Mouse (Mus musculus) forebrain, embryonic 10.5 days (tissue): Measurements from ENCODE around the gene Apod. TPM values are rescaled to one million over a fixed set of nuclear protein-coding genes. Genes with fewer than 3 reads are reported as not detected.

Experiments used
- DNase-seq: peaks from one replicate; pipeline ENCODE4 v3.0.0-alpha.2; 2017; ENCODE audit warnings: low spot score; ENCODE audit errors: extremely low spot score
- H3K27ac ChIP-seq: fragments of 300-500 bp; sonication (generic); 2 replicates; pipeline ENCODE4 v1.5.1; 2016; ENCODE audit warnings: mild to moderate bottlenecking
- H3K27me3 ChIP-seq: fragments of 300-500 bp; sonication (generic); 2 replicates; pipeline ENCODE4 v1.6.1; 2016; ENCODE audit warnings: mild to moderate bottlenecking; ENCODE audit not compliant: poor library complexity, severe bottlenecking
- H3K36me3 ChIP-seq: fragments of 300-500 bp; sonication (generic); replicated peaks from 2 replicates; pipeline ENCODE4 v1.6.1; 2016; ENCODE audit warnings: mild to moderate bottlenecking, moderate library complexity
- H3K4me1 ChIP-seq: fragments of 300-500 bp; sonication (generic); 2 replicates; pipeline ENCODE4 v1.6.1; 2016
- H3K4me3 ChIP-seq: fragments of 300-500 bp; sonication (generic); 2 replicates; pipeline ENCODE4 v1.5.1; 2016; ENCODE audit warnings: mild to moderate bottlenecking, moderate library complexity
- H3K9me3 ChIP-seq: fragments of 300-500 bp; sonication (generic); 2 replicates; pipeline ENCODE4 v1.6.1; 2016; ENCODE audit warnings: mild to moderate bottlenecking, moderate library complexity
- WGBS: fragments of 180-500 bp; shearing (Covaris S2); methylation state at CpG from one replicate; pipeline ENCODE4 v1.1.7; 2016; 5-methylcytosine and 5-hydroxymethylcytosine counted together
- polyA plus RNA-seq: library from polyadenylated mRNA; unstranded; fragments of >200 nt; fragmentation: Nextera tagmentation; extraction: Ambion mirVana; gene quantifications from 2 replicates; pipeline ENCODE4 v1.2.1, GENCODE M21; 2016

Gene Apod
- polyA plus RNA-seq: 16.8 and 24.4 TPM in 2 replicates

- WGBS: 60% methylated on average over 9 of the region's 9 CpGs
- H3K36me3 ChIP-seq: no peaks in the 10 kb centered on the region
- peak within 1 kb of the TSS; percentile 51 for H3K27ac ChIP-seq
- H3K4me3 ChIP-seq: no peak within 1 kb of the TSS
- no peaks in the 10 kb centered on the region for H3K27me3 ChIP-seq
- H3K4me1 ChIP-seq: peaks cover 32% of the 10 kb centered on the region
- H3K9me3 ChIP-seq: no peaks in the 10 kb centered on the region
- no peak for DNase-seq
Observed at GRCm38 (mm10) chr16:31314497-31315233, at the start of gene Apod. TSS of gene Apod (minus strand) at chr16:31314808.

- WGBS: 87% methylated on average over 11 of the region's 11 CpGs
Observed at GRCm38 (mm10) chr16:31363685-31364436, 49.3 kb upstream of the Apod start.

GRCm38 (mm10) chr16:31359542-31359941 is 44.9 kb upstream of the Apod start:
- peaks cover 18% of the 10 kb centered on the region for H3K27me3 ChIP-seq
- DNase-seq: no peak
- H3K4me3 ChIP-seq: no peak overlapping the region
- H3K9me3 ChIP-seq: no peaks in the 10 kb centered on the region
- WGBS: 73% methylated on average over 5 of the region's 5 CpGs
- no peak overlapping the region for H3K27ac ChIP-seq
- no peaks in the 10 kb centered on the region for H3K36me3 ChIP-seq
- H3K4me1 ChIP-seq: peaks cover 21% of the 10 kb centered on the region

More at GRCm38 (mm10) chr16:31363685-31364436, 49.3 kb upstream of the Apod start:
- Histone ChIP-seq H3K27ac (no peak overlapping the region), H3K4me3 (no peak overlapping the region), H3K4me1 (peaks cover 18% of the 10 kb centered on the region), H3K27me3 (peaks cover 11% of the 10 kb centered on the region), H3K36me3 (no peaks in the 10 kb centered on the region), H3K9me3 (no peaks in the 10 kb centered on the region)
- no peak for DNase-seq

DNA sequence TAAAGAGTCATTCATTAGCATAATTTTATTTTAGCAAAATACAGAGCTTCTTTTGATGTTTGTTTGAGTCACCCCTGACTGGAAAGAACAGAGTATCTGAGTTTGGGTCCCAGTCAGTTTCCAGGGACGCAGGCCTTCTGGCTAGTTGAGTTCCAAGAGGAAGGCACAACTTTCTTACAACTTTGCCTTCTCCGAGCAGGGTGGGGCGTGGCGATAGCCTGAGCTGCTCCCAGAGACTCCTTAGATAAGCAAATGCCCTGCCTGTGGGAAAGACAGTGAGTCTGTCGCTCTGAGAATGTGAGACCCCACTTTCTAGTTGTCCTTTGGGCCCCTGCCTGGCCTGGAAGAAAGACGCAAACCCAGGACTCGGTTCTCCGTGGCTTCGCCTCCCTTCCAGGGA is 44.4 kb upstream of the Apod start:
- H3K36me3 ChIP-seq: no peaks in the 10 kb centered on the region
- H3K4me3 ChIP-seq: no peak overlapping the region
- no peak for DNase-seq
- no peak overlapping the region for H3K27ac ChIP-seq
- peaks cover 18% of the 10 kb centered on the region for H3K27me3 ChIP-seq
- no peaks in the 10 kb centered on the region for H3K9me3 ChIP-seq
- peaks cover 26% of the 10 kb centered on the region for H3K4me1 ChIP-seq
- WGBS: 35% methylated on average over 9 of the region's 9 CpGs

DNA sequence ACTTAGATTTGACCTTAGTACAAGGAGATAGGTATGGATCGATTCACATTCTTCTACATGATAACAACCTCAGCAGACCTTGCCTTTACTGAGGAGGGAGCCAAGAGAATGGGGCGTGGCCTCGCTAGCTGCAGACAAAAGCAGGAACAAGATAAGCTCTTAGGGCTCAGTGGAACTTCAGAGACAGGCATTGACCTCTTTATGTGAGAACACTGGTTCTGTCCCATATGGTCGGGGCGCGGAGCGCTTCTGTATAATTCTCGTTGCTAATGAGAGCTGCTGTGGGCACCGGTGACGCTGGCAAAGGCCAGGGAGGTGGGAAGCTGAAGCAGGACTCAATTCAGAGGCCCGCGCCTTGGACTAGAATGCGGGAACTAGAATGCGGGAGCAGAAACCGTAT is 44.0 kb upstream of the Apod start:
- no peak for DNase-seq
- no peaks in the 10 kb centered on the region for H3K36me3 ChIP-seq
- H3K9me3 ChIP-seq: no peaks in the 10 kb centered on the region
- H3K4me3 ChIP-seq: no peak overlapping the region
- H3K27ac ChIP-seq: no peak overlapping the region
- H3K27me3 ChIP-seq: peaks cover 18% of the 10 kb centered on the region
- peaks cover 26% of the 10 kb centered on the region for H3K4me1 ChIP-seq
- 43% methylated on average over 15 of the region's 15 CpGs for WGBS

DNA sequence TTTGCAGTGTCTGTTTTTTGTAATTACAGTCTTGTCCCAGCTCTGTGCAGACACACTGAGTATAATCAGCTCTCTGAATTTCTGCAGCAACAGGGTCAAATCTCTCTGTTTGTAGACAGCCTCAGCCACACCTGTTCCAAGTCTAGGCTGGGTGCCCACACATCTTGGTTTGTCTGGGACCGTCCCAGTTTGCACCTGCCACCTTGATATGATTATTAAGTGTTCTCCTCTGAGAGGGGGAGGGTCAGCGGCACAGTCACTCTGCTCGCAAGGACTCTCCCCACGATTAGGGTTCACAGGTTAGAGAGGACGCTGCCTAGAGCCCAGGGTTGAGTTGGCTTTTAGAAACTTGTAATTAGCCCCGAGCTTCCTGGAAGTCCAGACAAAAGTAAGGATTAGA is 41.3 kb upstream of the Apod start:
- Histone ChIP-seq H3K4me1 (peaks cover 26% of the 10 kb centered on the region), H3K27me3 (peaks cover 18% of the 10 kb centered on the region), H3K9me3 (no peaks in the 10 kb centered on the region), H3K4me3 (no peak overlapping the region), H3K27ac (no peak overlapping the region), H3K36me3 (no peaks in the 10 kb centered on the region)
- no peak for DNase-seq
- 65% methylated on average over 6 of the region's 6 CpGs for WGBS

DNA sequence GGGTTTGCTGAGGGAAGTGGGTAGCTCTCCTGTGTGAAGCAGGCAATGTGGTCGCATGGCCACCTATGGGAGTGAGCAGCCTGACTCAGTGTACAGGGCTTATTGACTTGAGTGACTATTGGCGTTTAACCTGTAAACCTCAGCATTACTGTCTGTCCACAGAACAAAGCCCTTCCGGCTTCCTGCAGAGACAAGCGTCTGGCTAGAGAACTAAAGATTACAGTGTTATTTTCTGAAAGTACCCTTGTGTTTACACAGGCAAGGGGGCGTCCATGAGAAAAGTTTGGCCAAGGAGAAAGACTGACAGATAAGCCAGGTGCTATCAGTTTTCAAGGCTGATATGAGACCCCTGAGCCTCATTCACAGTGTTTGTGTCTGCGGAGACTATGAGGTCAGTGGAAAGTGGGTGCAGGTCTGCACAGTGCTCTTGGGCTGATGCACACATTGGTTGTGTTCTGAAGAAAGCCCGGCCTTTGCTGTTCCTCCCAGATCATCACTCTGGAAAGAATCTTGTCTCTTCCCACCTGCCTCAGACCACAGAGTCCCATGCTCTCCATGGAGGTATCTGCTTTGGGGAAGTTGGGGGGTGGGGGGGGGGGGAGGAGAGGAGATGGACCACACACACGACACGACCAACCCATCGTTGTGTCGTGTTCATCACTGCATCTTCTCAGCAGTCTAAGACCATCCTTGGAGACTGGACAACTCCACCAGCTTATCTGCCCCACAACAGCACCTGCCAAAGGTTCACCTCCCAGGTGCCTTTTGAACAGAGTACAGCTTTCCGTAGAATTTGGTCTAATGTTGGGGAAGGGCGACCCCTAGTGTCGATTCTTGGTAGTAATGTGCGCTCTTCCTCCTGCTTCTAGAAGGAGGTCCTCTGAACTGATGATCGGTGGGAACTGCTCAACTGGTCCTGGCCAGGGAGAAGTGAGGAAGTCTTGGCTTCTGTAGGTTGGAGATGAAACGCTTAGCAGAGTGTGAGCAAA is 40.0 kb upstream of the Apod start:
- no peak overlapping the region for H3K27ac ChIP-seq
- H3K4me1 ChIP-seq: peaks cover 19% of the 10 kb centered on the region
- no peak overlapping the region for H3K4me3 ChIP-seq
- H3K27me3 ChIP-seq: peaks cover 15% of the 10 kb centered on the region
- 38% methylated on average over 17 of the region's 17 CpGs for WGBS
- no peaks in the 10 kb centered on the region for H3K36me3 ChIP-seq
- no peaks in the 10 kb centered on the region for H3K9me3 ChIP-seq
- peak; percentile 69 for DNase-seq

DNA sequence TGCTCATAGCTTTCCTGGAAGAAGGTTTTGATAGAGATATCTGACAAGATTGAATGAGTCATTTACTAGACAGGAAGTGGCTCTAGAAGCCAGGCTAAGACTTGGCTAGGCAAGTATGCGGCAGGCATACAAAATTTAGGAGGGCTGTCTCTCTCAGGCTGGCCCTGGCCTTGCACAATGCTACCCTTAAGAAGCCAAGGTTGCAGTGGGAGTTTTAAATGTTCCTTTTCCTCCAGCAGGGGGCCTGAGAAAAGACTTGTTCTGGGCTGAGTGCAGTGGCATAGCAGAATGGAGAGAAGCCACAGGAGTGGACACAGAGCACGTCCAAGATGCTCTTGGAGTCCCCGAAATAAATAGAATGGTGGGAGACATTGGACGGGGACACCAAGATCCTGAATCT is 38.4 kb upstream of the Apod start:
- no peak for DNase-seq
- Histone ChIP-seq H3K27me3 (peaks cover 9% of the 10 kb centered on the region; the same call in 1 of the 2 replicates), H3K4me3 (no peak overlapping the region), H3K36me3 (no peaks in the 10 kb centered on the region), H3K27ac (no peak overlapping the region), H3K4me1 (0 out of 2 replicates have a peak, but pooled peaks cover 8% of the 10 kb centered on the region), H3K9me3 (no peaks in the 10 kb centered on the region)
- 78% methylated on average over 4 of the region's 4 CpGs for WGBS

GRCm38 (mm10) chr16:31347581-31347980 is 33.0 kb upstream of the Apod start:
- no peaks in the 10 kb centered on the region for H3K36me3 ChIP-seq
- 13% methylated on average over 14 of the region's 14 CpGs for WGBS
- peaks cover 5% of the 10 kb centered on the region; the same call in 1 of the 2 replicates for H3K27me3 ChIP-seq
- H3K4me1 ChIP-seq: peaks cover 10% of the 10 kb centered on the region
- peak; percentile 26 for DNase-seq
- H3K4me3 ChIP-seq: peak overlapping the region; percentile 31
- no peak overlapping the region for H3K27ac ChIP-seq
- no peaks in the 10 kb centered on the region for H3K9me3 ChIP-seq

DNA sequence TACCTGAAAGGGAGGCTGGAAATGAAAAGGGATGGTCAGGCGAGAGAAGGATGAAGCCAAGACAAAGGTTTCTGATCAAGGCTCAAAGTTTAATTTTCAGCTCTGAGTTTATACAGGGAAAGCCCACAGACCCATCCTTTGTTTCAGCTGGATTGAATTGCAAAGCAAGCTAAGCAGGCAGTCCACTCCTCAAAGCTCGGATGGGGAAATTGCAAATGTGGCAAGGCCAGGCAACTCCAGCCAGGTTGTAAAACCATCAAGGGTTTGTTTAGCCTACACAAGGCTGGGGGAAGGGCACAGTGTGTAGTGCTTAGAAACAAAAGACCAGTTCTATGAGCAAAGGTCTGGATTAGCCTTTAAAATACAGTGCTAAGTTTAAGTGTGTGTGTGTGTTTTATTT is 28.4 kb upstream of the Apod start:
- peak overlapping the region; percentile 44; the same call in 1 of the 2 replicates for H3K27ac ChIP-seq
- DNase-seq: no peak
- WGBS: 34% methylated on average over 2 of the region's 2 CpGs

GRCm38 (mm10) chr16:31342556-31342955 is 27.9 kb upstream of the Apod start:
- no peaks in the 10 kb centered on the region for H3K27me3 ChIP-seq
- no peak overlapping the region for H3K4me3 ChIP-seq
- peak overlapping the region; percentile 44; the same call in 1 of the 2 replicates for H3K27ac ChIP-seq
- peaks cover 27% of the 10 kb centered on the region for H3K4me1 ChIP-seq
- no peaks in the 10 kb centered on the region for H3K9me3 ChIP-seq
- DNase-seq: no peak
- H3K36me3 ChIP-seq: no peaks in the 10 kb centered on the region
- WGBS: 24% methylated on average over 5 of the region's 5 CpGs

More for the DNA sequence above, 28.4 kb upstream of the Apod start:
- Histone ChIP-seq H3K27me3 (no peaks in the 10 kb centered on the region), H3K4me1 (peaks cover 25% of the 10 kb centered on the region), H3K9me3 (no peaks in the 10 kb centered on the region), H3K4me3 (no peak overlapping the region), H3K36me3 (no peaks in the 10 kb centered on the region)

GRCm38 (mm10) chr16:31339332-31339731 is 24.7 kb upstream of the Apod start:
- Histone ChIP-seq H3K27me3 (no peaks in the 10 kb centered on the region; the same call in 1 of the 2 replicates), H3K27ac (no peak overlapping the region), H3K36me3 (no peaks in the 10 kb centered on the region), H3K4me3 (no peak overlapping the region), H3K9me3 (no peaks in the 10 kb centered on the region), H3K4me1 (peaks cover 41% of the 10 kb centered on the region)
- no peak for DNase-seq
- 45% methylated on average over 5 of the region's 5 CpGs for WGBS
